9 mouse cellular contexts compared by ENCODE assay signal in the genomic region with DNA sequence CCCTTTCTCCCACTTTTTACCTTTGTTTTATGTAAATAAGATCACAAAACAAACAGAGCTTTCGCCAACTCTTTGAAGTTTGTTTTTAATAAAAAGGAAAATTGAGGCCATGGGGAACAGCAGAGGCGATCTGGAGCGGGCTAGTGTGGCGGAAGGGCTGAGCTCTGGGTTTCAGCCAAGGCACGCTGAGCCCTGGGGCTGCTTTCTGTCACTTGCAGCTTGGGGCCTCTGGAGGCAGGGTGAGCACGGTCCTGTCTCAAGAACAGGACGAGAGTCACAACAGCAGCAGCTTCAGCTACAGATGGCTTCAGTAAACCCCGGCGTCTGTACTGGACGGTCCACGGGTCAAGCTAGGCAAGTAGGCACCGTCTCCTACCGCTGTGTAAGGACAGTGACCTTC.
DNase-seq lines count a peak whose midpoint lies in the region; ATAC-seq and TF ChIP-seq lines count a peak whose summit lies in the region.
"Had no signal": no experiment of that assay in that cellular context is flagged by ENCODE, and none has a peak within 500 bp of the region (broad histone marks: within the 10 kb centered on the region; RNA-seq: fewer than 3 reads in every experiment).

No protein-coding gene starts in this region.

- no peak overlapping the region for H3K4me3 ChIP-seq in cortical plate, adult 2 months (ENCODE audit: insufficient read depth, low read length)
- no peak overlapping the region for H3K4me3 ChIP-seq in heart, embryonic 12.5 days
- H3K4me3 ChIP-seq in kidney, embryonic 15.5 days (replicated peaks) = no peak overlapping the region

- no peaks in the 10 kb centered on the region for H3K36me3 ChIP-seq in heart, embryonic 12.5 days
- H3K36me3 ChIP-seq in kidney, embryonic 15.5 days = no peaks in the 10 kb centered on the region

- TF ChIP-seq CTCF in cortical plate, adult 2 months (IDR thresholded peaks at IDR 0.05; ENCODE audit: extremely low read depth, insufficient read depth, low read length) = peak; percentile 16; the same call in 1 of the 2 replicates

- peak; percentile 25 for DNase-seq in ovary, postnatal 14 days (ENCODE audit: low spot score)
- DNase-seq in ovary, postnatal 36 days (ENCODE audit: low spot score) = no peak
- no peak for DNase-seq in spleen, postnatal 4 days (ENCODE audit: low spot score in 2 of 2)
- DNase-seq in natural killer cell, adult 2 months (ENCODE audit: low spot score in 2 of 2) = no peak

- H3K4me1 ChIP-seq in cortical plate, adult 2 months (ENCODE audit: control insufficient read depth, insufficient read depth, low read length) = peaks cover 5% of the 10 kb centered on the region; the same call in 1 of the 2 replicates
- peaks cover 5% of the 10 kb centered on the region; the same call in 1 of the 2 replicates for H3K4me1 ChIP-seq in heart, embryonic 12.5 days (replicated peaks)
- peaks cover 17% of the 10 kb centered on the region; the same call in 1 of the 2 replicates for H3K4me1 ChIP-seq in kidney, embryonic 15.5 days

- peak overlapping the region; percentile 31; the same call in 1 of the 2 replicates for H3K4me2 ChIP-seq in heart, embryonic 12.5 days
- H3K4me2 ChIP-seq in kidney, embryonic 15.5 days = peak overlapping the region; percentile 17; the same call in 1 of the 2 replicates

- peak; percentile 49; the same call in 1 of the 2 replicates for ATAC-seq in heart, embryonic 12.5 days (ENCODE audit: insufficient number of reproducible peaks, low FRiP score)
- ATAC-seq in kidney, embryonic 15.5 days (replicated peaks; ENCODE audit: low FRiP score) = peak; percentile 61; the same call in 1 of the 2 replicates
- ATAC-seq in megakaryocyte progenitor cell, adult 5-6 weeks (replicated peaks; ENCODE audit: poor library complexity) = peak; percentile 37; the same call in 1 of the 2 replicates

- H3K9ac ChIP-seq in heart, embryonic 12.5 days = no peak overlapping the region
- H3K9ac ChIP-seq in kidney, embryonic 15.5 days = no peak overlapping the region

- 18% methylated on average over 13 of the region's 13 CpGs for WGBS in heart, embryonic 12.5 days
- 14% methylated on average over 13 of the region's 13 CpGs for WGBS in kidney, embryonic 15.5 days

- no peaks in the 10 kb centered on the region for H3K27me3 ChIP-seq in heart, embryonic 12.5 days (replicated peaks)
- no peaks in the 10 kb centered on the region for H3K27me3 ChIP-seq in kidney, embryonic 15.5 days
- H3K27me3 ChIP-seq: liver, embryonic 15.5 days had no signal

- no peak overlapping the region for H3K27ac ChIP-seq in cortical plate, adult 2 months (ENCODE audit: insufficient read depth, low read length)
- no peak overlapping the region for H3K27ac ChIP-seq in heart, embryonic 12.5 days (ENCODE audit: poor library complexity, severe bottlenecking)
- no peak overlapping the region for H3K27ac ChIP-seq in kidney, embryonic 15.5 days
- H3K27ac ChIP-seq: liver, embryonic 15.5 days had no signal

- no peak for TF ChIP-seq POLR2A in cortical plate, adult 2 months (IDR thresholded peaks at IDR 0.05; ENCODE audit: extremely low read depth, insufficient read depth, low read length)

- no peaks in the 10 kb centered on the region for H3K9me3 ChIP-seq in heart, embryonic 12.5 days (replicated peaks)
- no peaks in the 10 kb centered on the region for H3K9me3 ChIP-seq in kidney, embryonic 15.5 days (replicated peaks)
- H3K9me3 ChIP-seq: liver, embryonic 15.5 days had no signal
